Mouse (Mus musculus) common myeloid progenitor, adult 5-6 weeks (primary cell): ENCODE measurements at regions not wholly inside any gene's neighbourhood (a gene's known extent, or its start where the extent isn't known, plus 50 kb on each side); places are given as distances from the start of the nearest gene placed in this dataset.

ENCODE experiments used
- ATAC-seq: replicated peaks from 2 replicates; pipeline ENCODE4 v1.8.0; 2016; ENCODE audit warnings: low read depth, mild to moderate bottlenecking, moderate TSS enrichment, inconsistent platforms; ENCODE audit not compliant: poor library complexity, severe bottlenecking

GRCm38 (mm10) chr8:48042456-48043395 is 52.0 kb upstream of the Wwc2 start:
- ATAC-seq, result peak; percentile 25; the same call in 1 of the 2 replicates

GRCm38 (mm10) chr8:48047385-48047784 is 51.5 kb upstream of the Dctd start:
- ATAC-seq, result no peak
